Mouse (Mus musculus) monocyte, adult 2 months (primary cell): ENCODE measurements around the gene Cd320.
"Not testable (repeated sequence)": the region's sequence is repeated elsewhere in the genome, so short reads cannot be mapped to it uniquely, and the experiment has no call there.

Experiments used
- DNase-seq, 2 experiments: peaks; one replicate each; pipeline ENCODE4 v3.0.0; 2022; ENCODE audit warnings: low spot score in 2 of 2, low read depth in 1 of 2

The Cd320 gene

GRCm38 (mm10) chr17:33842966-33843795, at the start of gene Cd320:
Cd320 (plus strand) TSS chr17:33843091.
- peak; percentile 68 to 86 for DNase-seq

GRCm38 (mm10) chr17:33798306-33798705, 44.6 kb upstream of the Cd320 start:
- DNase-seq = no peak

GRCm38 (mm10) chr17:33799277-33799676, 43.6 kb upstream of the Cd320 start:
- no peak for DNase-seq

GRCm38 (mm10) chr17:33802221-33802620, 40.7 kb upstream of the Cd320 start:
- DNase-seq = no peak

- DNase-seq = no peak
Observed at GRCm38 (mm10) chr17:33804205-33804604, 38.7 kb upstream of the Cd320 start.

GRCm38 (mm10) chr17:33804745-33805144, 38.1 kb upstream of the Cd320 start:
- DNase-seq = no peak

- no peak for DNase-seq
Observed at GRCm38 (mm10) chr17:33807181-33807888, 35.6 kb upstream of the Cd320 start.

GRCm38 (mm10) chr17:33808192-33808591, 34.7 kb upstream of the Cd320 start:
- DNase-seq = no peak

- DNase-seq = peak; percentile 56 to 74
Observed at GRCm38 (mm10) chr17:33810334-33811141, 32.4 kb upstream of the Cd320 start, which contains the start of gene Kank3. Kank3 (plus strand) TSS chr17:33810519.

GRCm38 (mm10) chr17:33811142-33811516, 31.8 kb upstream of the Cd320 start:
- DNase-seq = no peak

- no peak for DNase-seq
Observed at GRCm38 (mm10) chr17:33812475-33812874, 30.4 kb upstream of the Cd320 start.

GRCm38 (mm10) chr17:33812990-33813389, 29.9 kb upstream of the Cd320 start:
- no peak for DNase-seq

- DNase-seq = no peak
Observed at GRCm38 (mm10) chr17:33815399-33815798, 27.5 kb upstream of the Cd320 start.

- DNase-seq = no peak
Observed at GRCm38 (mm10) chr17:33816612-33817011, 26.3 kb upstream of the Cd320 start.

GRCm38 (mm10) chr17:33817184-33817968, 25.5 kb upstream of the Cd320 start:
- DNase-seq = peak; percentile 73 to 77

GRCm38 (mm10) chr17:33817969-33818643, 24.8 kb upstream of the Cd320 start:
- no peak for DNase-seq

- no peak for DNase-seq
Observed at GRCm38 (mm10) chr17:33822436-33822959, 20.4 kb upstream of the Cd320 start.

GRCm38 (mm10) chr17:33823171-33823570, 19.7 kb upstream of the Cd320 start:
- not testable (repeated sequence) for DNase-seq

- DNase-seq = peak; percentile 95 to 99
Observed at GRCm38 (mm10) chr17:33824084-33824996, 18.6 kb upstream of the Cd320 start, which contains the start of the genes Rps28 and Ndufa7. Rps28 (minus strand) TSS chr17:33824562. Ndufa7 (plus strand) TSS chr17:33824572.
